Mouse (Mus musculus) testis, adult 10 weeks (tissue): ENCODE results near the gene Aass. TPM values are rescaled to one million over a fixed set of nuclear protein-coding genes. Genes with fewer than 3 reads are reported as not detected.

Experiments used
- polyA plus RNA-seq: library from polyadenylated mRNA; stranded (reverse); fragments of 350-450 nt; fragmentation: Illumina TruSeq; extraction: RNeasy Lipid Tissue Mini Kit (QIAGEN cat#74804); gene quantifications from one replicate; pipeline ENCODE4 v1.2.3, GENCODE M21; 2014; ENCODE audit warnings: low read depth, low replicate concordance

Aass gene
- polyA plus RNA-seq: 3.4 TPM

GRCm38 (mm10) chr6:23132573-23133181 lies at the start of gene Aass:
Aass (minus strand) TSS chr6:23132986.

Other genes with a start within 250 kb of the Aass start
- 0.08 TPM for gene Fezf1, start 115.4 kb upstream of the Aass start, polyA plus RNA-seq